Mouse (Mus musculus): ENCODE results near the gene Lep.

Lep gene

DNA sequence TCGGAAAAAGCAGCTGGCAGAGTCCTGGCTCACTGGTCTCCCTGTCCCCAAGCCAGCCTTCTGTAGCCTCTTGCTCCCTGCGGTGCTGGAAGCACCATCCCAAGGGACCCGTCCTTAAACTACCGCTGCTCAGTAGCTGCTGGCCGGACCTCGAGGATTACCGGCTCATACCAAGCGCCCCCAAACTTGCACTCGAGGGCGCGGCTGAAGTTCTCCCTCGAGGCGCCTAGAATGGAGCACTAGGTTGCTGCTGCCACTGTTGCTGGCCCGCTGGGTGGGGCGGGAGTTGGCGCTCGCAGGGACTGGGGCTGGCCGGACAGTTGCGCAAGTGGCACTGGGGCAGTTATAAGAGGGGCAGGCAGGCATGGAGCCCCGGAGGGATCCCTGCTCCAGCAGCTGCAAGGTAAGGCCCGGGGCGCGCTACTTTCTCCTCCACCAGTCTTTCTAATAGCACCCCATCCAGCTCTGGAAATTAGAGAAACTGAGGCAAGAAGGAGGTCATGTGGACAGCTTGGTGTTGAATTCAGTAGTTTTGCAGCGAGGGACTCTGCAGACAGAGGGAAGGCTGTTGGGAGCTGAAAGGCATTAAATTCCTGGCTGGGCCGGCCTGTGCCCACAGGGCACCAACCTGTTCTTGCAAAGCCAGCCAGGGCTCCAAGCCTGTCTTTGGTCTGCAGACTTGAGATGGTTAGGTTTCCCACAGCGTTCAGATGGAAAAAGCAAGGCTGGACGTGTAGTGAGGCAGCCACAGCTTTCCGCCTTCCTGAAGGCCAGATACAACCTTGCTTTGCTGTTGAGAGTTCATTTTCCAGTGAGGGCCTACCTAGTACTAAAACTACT is at the start of gene Lep:
TSS of gene Lep (plus strand) at position 375 of the 840 bp plus-strand sequence.
- peak; percentile 56 for DNase-seq

DNA sequence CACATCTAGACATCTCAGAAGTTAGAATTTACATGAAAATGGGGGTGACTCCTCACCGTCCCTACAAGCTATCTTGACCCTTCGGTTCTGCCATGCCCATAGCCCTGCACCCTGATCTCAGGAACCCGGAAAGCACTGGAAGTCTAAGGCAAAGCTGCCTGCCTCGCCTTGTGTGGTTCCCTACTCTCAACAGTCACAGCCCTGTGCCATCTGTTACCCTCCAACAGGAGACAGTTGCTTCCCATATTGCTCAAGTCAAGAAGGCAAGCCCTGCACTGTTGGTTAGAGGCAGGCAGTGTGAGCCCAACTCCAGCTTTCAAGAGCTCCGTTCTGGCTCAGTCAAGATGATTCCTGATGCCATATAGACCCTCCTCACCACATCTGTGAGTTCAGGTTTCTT is 48.4 kb upstream of the Lep start:
- peak; percentile 77 for DNase-seq

DNA sequence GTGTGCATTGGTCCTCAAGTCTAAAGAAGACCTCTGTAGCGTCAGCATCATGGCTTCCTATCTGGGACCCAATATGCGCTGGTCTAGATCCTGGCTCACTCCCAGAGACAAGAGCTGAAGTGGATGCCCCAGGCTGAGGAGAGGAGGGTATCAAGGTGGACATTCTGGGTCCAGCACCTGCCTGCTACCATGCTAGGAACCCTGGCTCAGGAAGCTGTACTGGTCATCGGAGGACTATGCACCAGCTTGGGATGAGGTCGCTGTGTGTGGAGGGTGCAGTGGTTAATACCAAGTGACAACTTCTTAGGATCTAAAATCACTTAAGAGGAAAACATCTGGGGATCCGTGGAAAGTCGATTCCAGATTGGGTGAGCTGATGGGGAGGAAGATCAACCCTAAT is 46.8 kb upstream of the Lep start:
- no peak for DNase-seq

DNA sequence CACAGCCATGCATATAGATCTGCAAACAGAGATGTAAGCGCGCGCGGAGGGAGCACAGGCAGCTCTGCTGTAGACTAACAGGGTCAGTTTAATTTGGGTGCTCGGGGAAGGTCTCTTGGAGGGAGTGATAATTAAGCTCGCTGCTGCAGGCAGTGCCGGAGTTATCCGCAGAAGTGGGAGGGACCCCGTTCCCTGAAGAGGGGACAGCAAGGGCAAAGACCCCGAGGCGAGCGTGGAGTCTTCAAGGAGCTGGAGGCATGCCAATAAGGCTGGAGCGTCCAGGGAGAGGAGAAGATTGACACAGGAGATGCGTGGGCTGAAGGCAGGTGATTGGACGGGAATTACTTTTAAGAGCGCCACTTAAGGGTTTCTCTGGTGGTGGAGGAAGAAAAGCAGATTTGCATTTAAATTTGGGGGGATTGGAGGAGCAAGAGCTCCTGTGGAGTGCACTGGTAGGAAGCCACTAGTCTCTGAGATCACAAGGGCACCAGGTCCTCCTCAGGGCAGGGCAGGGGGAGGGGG is 43.1 kb upstream of the Lep start:
- DNase-seq: peak; percentile 64

DNA sequence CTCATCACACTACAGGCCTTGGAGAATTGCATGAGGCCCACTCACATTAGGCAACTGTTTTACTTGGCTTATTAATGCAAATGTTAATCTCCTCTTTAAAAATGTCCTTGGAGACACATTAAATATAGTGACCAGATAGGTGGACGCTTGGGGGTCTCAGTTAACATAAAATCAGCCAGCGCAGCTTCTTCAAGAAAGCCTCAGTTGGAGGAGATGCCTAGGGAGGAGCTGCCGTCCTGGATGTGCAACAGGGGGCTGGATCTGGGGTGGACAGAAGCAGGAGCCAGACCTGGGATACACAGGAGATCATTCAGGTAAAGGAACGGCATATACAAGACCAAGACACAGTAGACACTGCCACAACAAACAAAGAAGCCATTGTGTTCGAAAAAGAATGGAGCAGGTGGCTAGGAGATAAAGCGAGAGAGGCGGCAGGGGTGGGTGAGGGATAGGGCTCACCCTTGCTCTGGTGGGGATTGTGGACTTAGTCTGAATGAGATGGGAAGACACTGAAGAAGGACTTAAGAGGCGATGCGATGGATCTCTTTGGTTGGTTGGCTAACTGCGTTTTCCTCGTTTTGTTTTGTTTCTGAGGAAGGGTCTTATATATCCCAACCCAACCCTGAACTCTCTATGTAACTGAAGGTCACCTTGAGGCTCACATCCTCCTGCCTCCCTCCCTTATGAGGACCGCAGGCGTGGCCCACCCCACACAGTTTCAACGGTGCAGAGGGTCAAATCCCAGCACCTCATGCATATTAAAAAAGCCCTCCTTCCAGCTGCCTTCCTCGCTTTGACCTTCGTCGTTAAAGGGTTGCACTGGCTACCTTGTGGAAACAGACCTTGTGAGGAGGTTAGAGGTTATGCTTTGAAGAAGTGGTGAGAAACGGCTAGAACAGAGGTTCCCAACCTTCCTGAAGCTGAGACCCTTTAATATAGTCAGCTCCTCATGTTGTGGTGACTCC is 40.0 kb upstream of the Lep start:
- DNase-seq: no peak

DNA sequence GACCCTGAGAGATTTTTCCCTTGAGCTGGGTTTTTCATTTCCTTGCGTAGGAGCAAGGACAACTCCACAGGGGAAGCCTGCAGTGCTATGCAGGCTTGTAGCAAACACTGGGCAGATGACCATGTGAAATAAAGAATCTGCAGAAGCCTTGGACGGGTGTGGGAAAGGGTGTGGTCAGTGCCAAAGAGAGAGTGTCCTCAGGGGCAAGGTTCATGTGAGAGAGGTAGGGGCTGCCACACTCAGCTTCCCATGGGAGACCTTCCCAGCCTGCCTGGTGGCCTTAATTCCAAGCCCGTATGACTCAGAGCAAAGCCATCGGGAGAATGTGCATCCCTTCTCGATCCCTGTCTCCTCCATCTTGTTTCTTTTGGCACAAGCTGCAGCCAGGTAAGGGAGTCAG is 39.1 kb upstream of the Lep start:
- no peak for DNase-seq

DNA sequence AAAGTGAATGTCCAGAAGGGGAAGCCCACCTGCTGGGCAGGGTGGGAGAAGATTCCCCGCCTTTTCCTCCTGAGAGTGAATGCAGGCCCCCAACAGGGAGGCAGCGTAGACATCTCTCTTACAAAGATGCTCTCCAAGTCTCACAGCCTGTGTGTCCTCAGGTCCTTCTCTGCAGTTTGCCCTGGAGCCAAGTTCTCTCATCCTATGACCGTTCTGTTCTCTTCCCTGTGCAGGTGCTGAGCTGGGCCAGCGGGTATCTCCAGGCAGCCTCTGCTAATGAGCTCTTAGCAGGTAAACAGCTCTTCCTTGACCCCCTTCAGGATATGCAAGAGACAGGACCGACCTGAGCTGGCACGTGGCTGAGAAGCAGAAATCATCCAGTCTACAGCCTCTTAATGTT is 38.5 kb upstream of the Lep start:
- DNase-seq: peak; percentile 51

DNA sequence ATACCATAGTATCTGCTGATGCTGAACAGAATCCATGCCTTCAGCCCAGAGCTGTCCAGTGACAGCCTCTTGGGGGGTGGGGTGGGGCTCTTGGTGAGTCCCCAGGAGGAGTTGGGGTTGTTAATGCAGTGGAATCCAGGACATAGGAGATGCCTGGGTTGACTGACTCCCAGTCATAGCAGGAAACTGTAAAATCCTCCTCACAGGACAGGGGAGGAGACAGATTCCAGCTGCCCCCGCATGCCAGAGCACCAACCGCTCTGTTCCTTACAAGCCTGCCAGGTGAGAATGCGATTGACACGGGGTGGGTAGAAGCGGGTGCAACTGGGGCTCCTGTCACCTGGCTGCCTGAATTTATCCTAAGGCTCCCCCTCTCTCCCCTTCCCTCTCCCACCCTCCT is 37.9 kb upstream of the Lep start:
- DNase-seq: no peak

DNA sequence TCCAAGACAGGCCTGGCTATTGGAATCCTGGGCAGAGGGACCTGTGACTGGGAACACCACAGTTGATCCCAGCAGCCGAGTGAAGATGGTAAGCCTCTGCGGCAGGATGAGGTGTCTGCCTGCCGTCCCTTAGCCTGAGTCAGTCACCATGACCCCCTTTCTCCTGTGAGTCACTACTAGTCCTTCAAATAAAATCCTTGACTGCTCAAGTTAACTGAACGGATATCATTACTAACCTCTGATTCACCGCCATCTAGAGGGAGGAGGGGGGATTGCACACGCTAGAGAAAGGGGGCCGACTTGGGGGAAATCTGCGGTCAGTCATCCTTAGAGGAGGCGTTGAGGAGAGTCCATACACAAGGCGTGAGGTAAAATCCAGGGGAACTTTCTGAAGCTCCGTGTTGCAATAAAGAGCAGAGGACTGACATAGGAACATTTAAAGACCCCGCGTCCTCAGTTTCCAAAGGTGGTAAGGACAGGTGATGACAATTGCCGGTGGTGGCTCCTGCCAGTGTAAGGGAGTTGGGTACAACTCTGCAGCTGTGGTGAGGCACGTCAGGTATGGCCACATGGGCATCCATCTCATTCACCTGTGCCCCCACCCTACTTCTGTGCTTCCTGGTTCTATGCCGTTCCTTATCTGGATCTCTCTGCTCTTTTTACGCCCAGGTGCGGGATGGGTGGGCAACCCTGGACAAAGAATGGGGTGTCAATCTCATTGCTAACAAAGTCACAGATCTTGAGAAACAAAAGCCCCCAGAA is 36.6 kb upstream of the Lep start:
- peak; percentile 67 for DNase-seq

DNA sequence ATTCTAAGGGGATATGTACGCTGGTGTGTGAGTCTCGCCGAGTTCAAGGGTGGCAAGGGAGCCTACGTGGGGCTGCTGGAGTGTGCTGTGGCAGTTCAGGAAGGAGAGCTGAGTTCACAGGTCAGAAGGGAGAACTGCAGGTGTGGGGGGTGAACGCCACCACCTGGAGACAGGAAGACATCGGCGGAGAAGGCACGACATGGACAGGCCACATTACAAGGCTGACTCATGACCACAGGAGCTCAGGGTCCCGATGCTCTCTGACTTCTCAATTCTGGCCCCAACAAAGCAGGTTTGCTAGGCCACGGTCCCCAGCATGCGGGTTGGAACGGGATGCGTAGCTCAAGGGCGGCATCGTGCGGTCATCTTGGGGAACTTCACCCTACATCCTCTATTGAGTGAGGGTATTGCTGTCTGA is 36.0 kb upstream of the Lep start:
- peak; percentile 77 for DNase-seq

DNA sequence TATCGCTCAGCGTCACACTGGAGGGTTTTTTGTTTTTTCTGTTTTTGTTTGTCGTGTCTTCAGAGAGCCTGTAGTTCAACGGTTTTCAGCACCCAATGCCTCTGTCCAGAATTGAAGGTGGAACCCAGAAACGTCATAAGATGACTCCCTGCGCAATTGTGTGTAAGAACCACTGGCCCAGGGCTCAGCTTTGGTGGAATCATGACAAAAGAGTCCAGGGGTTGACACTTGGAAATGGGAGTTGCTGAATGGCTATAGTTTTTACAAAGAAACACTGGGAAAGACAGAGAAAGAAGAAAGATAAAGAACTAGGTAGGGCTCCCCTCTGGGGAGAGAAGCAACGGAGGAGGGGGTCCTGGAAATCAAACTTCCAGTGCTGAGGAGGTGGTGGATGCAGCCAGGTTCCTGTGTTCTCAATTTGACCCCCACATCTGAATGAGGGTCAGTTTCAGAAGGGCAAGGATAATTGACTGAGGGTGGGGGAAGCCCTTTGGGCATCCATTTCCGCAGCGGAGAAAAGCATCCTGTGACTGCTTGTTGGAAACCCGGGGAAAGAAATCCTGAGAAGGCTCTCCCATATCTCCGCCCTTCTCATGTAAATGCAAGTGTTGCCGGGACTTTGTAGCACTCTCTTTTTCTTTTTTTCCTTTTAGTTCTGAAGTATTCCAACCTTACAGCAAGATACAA is 34.1 kb upstream of the Lep start:
- DNase-seq: no peak

DNA sequence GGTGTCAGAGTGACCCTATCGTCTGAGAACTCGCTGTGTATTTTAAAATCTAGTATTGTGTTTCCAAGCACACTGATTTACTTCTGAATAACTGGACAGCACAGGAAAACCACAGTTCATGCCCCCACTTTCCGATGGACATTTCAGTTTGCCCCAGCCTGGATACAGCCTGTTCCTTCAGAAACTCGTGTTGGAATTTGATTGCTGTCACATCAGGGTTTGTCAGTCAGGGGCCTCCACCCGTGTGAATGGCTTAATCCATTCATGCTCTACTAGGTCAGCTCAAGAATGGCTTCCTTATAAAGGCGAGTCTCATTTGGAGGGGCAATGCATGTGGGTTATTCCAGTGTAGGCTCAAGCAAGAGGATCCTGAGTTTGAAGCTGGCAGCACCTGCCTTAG is 33.3 kb upstream of the Lep start:
- DNase-seq: no peak

DNA sequence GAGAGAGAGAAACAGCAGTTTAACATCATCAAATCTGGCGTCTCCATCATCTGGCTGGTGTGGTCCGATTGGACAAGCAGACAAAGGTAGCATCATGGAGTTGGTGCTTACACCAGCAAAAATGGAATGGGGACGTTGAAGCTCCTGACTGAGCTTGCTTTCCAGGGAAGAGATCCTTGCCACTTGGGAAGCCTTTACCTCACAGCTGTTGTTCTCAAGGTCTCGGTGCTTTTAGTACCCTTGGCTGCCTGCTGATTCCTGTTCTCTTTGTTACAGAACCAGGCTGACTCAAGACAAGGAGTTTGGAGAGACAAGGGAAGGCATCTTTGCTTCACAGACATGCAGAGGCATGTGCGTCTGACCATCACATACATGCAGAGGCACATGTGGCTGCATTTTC is 31.9 kb upstream of the Lep start:
- DNase-seq: no peak

DNA sequence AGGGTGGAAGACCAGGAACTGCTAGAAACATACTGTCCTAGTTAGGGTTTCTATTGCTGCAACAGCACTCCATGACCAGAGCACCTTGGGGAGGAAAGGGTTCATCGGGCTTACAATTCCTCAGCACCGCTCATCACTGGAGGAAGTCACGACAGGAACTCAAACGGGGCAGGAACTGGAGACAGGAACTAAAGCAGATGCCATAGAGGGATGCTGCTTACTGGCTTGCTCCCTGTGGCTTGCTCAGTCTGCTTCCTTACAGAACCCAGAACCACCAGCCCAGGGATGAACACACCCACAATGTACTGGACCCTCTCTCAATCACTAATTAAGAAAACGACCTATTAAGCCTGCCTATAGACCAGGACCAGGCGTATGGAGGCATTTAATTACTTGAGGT is 30.5 kb upstream of the Lep start:
- DNase-seq: no peak

DNA sequence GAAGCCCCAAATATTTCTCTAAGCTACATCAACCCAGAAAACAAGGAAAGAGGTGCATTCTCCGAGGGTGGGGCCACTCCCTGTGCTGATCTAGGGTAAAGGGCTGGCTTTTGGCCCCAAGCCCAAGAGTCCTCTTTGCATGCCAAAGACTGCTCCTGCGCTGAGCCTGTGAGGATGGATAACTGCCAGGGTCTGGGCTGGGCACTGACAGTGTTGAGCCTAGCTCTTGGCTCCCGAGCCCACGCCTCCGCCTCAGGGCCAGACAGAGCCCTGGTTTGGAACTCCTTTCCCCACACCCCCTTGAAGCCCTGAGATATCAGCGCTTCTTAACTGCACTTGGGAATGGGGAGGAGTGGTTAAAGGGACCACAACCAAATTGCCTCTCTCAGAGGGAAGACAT is 28.8 kb upstream of the Lep start:
- peak; percentile 89 for DNase-seq

DNA sequence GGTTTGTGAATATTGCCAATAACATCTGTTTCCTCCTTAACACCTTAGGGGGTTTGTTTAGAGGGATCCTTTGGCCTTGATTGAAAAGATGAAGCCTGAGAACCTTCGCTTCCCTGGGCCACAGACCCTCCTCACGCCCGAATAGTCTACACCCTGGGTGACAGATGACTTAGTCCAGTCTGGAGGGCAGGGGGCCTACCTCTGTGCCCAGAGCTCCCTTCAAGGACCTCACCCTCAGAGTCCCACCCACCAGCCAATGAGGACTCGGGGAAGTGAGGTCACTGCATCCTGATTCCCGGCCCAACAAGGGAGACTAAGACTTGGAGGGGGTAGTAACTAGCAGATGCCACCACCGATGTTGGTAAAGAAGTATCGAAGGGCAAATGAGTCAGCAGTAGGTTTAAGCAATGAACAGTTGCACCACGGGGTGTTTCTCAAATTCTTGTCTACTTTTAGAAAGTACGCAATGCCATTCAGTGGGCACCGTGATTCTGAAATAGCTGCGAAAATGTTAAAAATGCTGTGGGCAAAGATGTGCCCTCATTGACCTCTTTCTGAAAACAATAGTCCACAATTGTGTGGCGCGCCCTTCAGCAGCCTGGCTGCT is 28.2 kb upstream of the Lep start:
- no peak for DNase-seq

DNA sequence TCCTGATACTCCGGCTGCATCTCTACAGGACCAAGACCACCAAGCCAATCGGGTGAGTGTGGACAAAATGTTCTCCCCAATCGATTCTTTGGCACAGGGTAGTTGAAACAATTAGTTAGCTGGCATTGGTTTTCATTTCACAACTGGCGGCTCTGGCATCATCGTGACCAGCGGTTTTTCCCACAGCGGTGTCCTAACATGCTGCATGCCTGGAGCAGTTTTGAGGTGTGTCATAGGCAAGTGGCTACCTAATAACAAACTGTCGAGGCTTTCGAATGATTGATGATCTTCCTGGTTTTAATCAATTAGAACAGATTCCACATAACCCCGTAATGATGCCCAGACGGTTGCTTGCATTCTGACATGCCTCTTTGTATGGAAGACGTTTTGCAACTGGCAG is 27.6 kb upstream of the Lep start:
- DNase-seq: no peak

DNA sequence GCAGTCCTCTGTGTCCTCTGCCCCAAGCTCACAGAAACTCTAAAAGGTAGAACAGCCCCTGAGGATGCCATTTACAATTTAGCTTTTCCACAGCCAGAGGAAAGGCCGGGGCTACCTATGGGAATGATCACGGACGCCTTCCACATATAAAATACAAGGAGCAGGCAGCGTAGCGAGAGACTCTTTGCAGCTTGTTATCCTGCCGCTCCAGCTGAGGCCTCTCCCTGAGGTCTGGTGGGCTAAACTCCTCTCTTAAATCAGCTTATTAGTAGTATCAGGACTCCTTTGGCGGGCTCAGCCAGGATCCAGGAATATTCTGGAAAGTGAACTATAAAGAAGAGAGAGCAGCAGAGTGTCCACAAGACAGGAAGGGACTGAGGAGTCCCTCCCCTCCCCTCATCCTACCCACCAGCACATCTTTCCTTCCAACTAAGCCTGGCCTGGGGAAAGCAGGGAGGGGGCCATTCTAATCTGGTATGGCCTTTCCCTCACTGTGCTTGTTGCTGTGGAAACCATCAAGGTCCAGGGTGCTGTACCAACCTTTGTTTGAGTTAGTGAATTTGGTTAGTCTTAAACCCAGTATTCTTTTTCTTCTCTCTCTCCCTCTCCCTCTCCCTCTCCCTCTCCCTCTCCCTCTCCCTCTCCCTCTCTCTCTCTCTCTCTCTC is 25.9 kb upstream of the Lep start:
- DNase-seq: no peak

DNA sequence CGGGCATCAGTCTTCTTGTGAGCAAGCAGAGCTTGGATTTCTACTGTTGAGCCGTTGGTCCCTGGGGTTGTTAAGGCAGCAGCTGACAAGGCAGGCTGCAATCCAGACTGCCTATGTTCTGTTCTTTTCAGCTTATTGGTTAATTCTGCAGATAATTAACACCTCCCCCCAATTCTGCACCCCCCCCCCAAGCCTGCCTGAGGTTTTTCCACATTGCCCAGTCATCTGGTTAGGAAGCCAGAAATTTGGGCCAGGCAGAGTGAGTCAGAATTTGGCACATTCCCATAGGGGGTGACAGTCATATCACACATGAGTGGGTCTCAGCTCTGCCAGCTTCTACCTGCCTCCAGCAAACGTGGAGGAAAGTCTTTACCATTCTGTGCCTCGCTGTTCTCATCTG is 23.3 kb upstream of the Lep start:
- peak; percentile 65 for DNase-seq

DNA sequence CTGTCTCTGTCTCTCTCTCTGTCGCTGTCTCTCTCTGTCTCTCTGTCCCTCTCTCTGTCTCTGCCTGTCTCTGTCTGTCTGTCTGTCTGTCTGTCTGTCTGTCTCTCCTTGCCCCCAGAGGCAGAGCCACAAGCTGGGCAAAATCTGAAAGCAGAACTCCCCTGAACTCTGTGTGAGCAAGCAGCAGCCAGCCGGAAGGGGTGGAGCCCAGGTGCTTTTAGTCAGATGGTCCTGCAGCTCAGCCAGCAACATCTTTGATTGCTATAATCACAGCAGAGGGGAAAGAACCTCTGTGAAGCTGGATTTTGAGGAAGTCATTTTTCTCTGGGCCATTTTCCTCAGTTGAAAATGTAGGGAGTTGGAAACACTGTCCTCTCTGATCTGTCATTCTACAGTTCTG is 19.8 kb upstream of the Lep start:
- DNase-seq: no peak

DNA sequence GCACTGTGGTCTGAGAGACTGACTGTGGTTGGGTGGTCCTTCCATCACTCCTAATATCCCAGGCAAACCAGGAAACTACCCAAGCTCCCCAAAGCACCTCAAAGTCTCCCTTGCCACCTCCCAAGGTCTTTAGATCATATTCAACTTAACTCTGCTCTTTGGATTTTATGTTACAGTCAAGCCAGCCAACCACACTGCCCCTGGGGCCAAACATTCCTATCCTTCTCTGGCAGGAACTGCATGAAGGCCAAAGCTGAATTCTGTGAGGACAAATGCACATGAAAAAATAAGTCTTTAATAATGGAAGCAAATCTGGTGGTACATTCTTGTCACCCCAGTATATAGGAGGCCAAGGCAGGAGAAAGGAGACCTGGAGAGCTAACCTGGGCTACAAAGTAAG is 16.0 kb upstream of the Lep start:
- DNase-seq: no peak
